Mouse (Mus musculus): ENCODE data around the gene Slc39a8. TPM values are rescaled to one million over a fixed set of nuclear protein-coding genes. Genes with fewer than 3 reads are reported as not detected.

Gene Slc39a8
- 1 to 10 TPM; 2.7 to 3.2 TPM for total RNA-seq (2021)
- long read RNA-seq, experiment 1, partial matches to known transcripts, result 0 of 6 reads
- long read RNA-seq, experiment 1, other reads (novel, unspliced or antisense), result 1 of 6 reads
- long read RNA-seq, experiment 2, partial matches to known transcripts, result 0 of 8 reads
- long read RNA-seq, experiment 2, other reads (novel, unspliced or antisense), result 0 of 8 reads

DNA sequence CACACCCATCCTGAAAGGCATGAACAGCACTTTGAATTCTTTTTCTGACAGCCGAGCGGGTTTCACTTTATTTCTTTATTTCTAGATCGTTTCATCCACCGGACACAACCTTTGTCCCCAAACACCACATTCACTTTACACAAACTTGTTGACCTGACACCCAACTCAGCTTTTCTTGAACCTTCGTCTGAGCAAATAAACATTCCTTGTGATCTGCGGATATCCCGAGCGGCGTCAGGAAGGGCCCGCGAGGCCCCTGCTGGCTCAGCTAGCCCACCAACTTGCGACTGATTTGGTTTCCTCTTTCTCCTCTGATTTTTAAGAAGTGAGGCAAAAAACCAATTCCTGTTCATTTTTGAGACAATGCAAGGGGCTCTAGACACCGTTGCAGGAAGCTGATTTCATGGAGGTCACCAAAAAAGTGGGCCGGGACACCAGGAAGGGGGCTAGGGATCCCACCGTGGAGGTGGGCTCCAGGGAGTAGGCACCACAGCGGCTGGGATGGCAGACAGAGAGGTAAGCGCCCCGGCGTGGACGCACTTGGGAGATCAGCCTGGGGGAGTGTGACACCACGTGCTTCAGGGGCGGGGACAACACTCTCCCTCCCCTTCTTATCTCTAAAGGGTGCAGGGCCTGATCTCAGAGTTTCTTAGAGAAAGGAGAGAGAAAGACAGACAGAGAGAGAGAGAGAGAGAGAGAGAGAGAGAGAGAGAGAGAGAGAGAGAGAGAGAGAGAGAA is at the start of gene Slc39a8:
Gene Slc39a8, plus strand, starts transcription at position 264 of the 738 bp plus-strand sequence.
- intact Hi-C loops (cut with DNase I), result no loop called here
- peak; percentile 36 to 50 for DNase-seq (ENCODE audit: extremely low spot score in 1 of 2, low spot score in 2 of 2)
- TF ChIP-seq CTCF (IDR thresholded peaks at IDR 0.05), result peak; percentile 35
- Histone ChIP-seq H3K27ac (peak within 1 kb of the TSS; percentile 52), H3K4me3 (peak within 1 kb of the TSS; percentile 64)

DNA sequence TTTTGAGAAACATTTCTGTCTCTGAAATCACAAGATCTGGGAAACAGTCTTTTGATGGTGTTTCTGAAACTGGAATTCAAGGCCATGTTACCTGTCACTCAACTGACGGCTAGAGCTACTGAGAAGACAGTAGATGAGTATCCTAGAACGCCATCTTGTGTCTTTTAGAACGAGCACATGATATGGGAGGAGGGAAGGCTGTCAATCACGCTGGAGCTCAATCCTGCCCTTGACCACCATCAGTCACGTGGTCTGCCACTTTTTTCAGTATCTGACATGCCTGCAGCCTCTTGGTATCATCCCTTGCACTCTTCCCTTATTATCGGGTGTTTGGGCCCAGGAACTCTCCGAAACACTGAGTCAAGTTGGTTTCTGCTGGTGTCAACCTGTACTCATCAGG is 40.0 kb upstream of the Slc39a8 start:
- intact Hi-C loops (cut with DNase I), result no loop called here
- DNase-seq (ENCODE audit: extremely low spot score in 1 of 2, low spot score in 2 of 2), result no peak
- TF ChIP-seq CTCF (IDR thresholded peaks at IDR 0.05), result no peak
- no peak overlapping the region for H3K27ac ChIP-seq
- no peak overlapping the region for H3K4me3 ChIP-seq

DNA sequence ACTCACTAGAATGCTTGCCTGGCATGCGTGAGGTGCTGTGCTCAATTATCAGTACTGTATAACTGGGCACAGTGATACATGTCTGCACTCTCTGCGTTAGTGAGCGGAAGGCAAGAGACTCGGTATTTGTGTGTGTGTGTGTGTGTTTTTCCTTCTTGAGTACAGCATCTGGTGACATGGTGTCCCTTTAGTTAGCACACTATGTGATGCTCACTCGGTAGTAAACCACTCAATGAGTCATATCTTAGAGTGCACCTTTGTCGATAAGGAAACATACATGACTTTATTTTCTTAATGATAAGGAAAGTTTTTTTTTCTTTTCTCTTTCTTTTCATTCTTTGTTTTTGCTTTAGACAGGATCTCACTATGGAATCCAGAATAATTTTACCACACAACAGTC is 29.0 kb upstream of the Slc39a8 start:
- no peak overlapping the region for H3K4me3 ChIP-seq
- DNase-seq (ENCODE audit: extremely low spot score in 1 of 2, low spot score in 2 of 2), result no peak
- no peak for TF ChIP-seq CTCF (IDR thresholded peaks at IDR 0.05)
- no peak overlapping the region for H3K27ac ChIP-seq
- intact Hi-C loops (cut with DNase I), result no loop called here

DNA sequence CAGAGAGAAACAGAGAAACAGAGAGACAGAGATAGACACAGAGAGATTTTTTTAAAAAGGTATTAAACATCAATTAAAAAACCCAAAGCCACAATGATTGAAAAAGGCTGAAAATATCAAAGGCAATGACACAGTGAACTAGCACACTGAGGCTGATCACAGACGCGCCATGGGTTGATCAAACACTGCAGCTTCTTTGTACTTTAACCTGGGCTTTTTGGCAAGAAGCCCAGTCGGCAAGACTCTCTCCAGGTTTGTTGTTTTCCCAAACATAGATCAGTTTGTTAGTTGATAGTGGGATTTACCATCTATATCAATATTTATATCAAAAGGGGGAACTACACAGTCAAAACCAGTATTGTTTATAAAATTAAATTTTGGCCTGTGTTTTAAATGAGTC is 26.8 kb upstream of the Slc39a8 start:
- no peak for TF ChIP-seq CTCF (IDR thresholded peaks at IDR 0.05)
- intact Hi-C loops (cut with DNase I), result no loop called here
- Histone ChIP-seq H3K27ac (no peak overlapping the region), H3K4me3 (no peak overlapping the region)
- no peak for DNase-seq (ENCODE audit: extremely low spot score in 1 of 2, low spot score in 2 of 2)

DNA sequence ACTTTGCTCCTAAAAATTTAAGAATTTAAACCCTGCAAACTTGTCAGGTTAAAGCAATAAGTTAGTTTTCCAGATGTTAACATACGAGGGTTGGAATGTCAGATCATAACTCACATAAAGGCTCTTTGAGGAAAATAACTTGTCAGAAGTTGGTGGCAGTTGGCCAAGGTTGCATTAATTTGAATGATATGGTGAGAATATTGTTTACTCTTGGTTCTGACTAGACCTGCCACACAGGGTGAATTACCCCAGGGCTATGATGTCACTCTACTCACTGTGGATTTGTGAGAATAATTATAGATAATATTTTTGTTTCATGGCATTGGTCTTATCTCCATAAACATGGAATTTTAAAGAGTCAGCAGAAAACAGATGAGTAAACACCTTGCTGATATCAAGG is 26.4 kb upstream of the Slc39a8 start:
- Histone ChIP-seq H3K4me3 (no peak overlapping the region), H3K27ac (no peak overlapping the region)
- no peak for TF ChIP-seq CTCF (IDR thresholded peaks at IDR 0.05)
- DNase-seq (ENCODE audit: extremely low spot score in 1 of 2, low spot score in 2 of 2), result no peak
- intact Hi-C loops (cut with DNase I), result no loop called here

DNA sequence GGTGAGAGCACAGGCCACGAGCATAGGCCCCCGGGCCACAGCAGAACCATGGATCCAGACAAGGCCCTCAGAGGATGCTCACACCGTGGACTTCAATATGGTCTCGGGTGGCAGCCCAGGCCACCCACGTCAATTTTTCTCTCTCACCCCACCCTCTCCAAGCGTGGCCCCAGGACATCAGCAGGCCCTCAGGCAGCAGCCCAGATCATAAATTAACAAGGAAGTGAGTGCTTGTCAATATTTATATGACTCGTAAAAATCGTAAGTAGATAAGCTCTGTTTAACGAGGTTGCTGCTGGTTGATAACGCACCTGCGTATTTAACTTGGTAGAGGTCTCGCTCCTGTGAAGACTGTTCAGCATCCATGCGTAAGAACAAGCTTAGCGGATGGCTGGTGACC is 10.4 kb upstream of the Slc39a8 start:
- Histone ChIP-seq H3K4me3 (no peak overlapping the region), H3K27ac (no peak overlapping the region)
- no peak for DNase-seq (ENCODE audit: extremely low spot score in 1 of 2, low spot score in 2 of 2)
- intact Hi-C loops (cut with DNase I), result no loop called here
- no peak for TF ChIP-seq CTCF (IDR thresholded peaks at IDR 0.05)

DNA sequence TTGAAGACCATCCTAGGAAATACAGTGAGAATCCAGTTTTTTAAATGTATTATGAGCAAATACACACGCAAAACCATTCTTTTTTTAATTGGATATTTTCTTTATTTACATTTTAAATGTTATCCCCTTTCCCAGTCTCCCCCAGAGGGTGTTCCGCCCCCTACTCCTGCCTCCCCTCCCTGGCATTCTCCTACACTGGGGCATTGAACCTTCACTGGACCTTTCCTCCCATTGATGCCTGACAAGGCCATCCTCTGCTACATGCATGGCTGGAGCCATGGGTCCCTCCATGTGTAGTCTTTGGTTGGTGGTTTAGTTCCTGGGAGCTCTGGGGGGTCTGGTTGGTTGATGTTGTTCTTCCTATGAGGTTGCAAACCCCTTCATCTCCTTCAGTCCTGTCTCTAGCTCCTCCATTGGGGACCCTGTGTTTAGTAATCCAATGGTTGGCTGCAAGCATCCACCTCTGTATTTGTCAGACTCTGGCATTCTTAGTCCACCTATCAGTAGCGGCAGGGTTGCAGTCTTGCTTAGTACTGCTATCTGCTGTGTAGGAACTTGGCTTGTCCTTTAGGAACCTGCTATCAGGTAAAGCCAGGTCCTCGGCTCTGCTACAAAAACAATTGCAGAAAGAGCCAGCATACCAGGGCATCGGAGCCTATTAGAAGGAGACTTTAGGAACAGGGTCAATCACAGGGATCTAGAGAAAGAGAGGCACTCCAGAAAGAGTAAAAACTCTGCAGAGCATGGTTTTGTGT is 8.9 kb upstream of the Slc39a8 start:
- Histone ChIP-seq H3K27ac (no peak overlapping the region), H3K4me3 (no peak overlapping the region)
- TF ChIP-seq CTCF (IDR thresholded peaks at IDR 0.05), result no peak
- DNase-seq (ENCODE audit: extremely low spot score in 1 of 2, low spot score in 2 of 2), result no peak
- intact Hi-C loops (cut with DNase I), result no loop called here

DNA sequence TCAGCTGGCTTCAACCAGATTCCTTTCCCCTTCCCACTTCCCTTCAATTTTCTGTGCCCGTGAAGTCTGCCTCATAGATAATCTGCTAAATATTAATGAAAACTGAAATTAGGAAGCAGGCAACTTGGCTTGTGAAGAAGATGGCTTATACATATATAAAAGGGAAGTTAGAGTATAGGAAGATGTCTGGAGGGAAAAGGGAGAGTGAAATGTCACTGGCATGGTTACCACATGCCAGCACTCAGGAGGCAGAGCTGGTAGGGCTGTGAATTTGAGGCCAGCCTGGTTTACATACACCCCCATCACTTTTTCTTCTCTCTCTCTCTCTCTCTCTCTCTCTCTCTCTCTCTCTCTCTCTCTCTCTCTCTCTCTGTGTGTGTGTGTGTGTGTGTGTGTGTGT is 8.0 kb upstream of the Slc39a8 start:
- TF ChIP-seq CTCF (IDR thresholded peaks at IDR 0.05), result no peak
- Histone ChIP-seq H3K27ac (no peak overlapping the region), H3K4me3 (no peak overlapping the region)
- DNase-seq (ENCODE audit: extremely low spot score in 1 of 2, low spot score in 2 of 2), result no peak
- intact Hi-C loops (cut with DNase I), result no loop called here

DNA sequence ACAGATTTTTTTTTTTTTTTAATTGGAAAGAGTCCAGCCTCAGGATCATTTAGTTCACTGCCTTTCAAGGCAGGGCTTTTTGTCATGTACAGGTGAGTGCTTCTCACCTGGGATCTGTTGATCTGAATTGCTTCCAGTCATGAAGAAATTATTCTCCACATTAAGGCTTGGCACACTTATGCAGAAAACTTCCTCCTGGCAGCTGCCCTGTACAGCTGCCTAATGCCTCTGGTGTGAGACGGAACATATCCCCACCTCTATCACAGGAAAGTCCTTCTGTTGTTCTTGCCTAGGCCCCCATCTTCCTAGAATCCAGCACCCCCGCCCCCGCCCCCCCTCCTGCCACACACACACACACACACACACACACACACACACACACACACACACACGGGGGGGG is 643 bp upstream of the Slc39a8 start:
- intact Hi-C loops (cut with DNase I), result no loop called here

DNA sequence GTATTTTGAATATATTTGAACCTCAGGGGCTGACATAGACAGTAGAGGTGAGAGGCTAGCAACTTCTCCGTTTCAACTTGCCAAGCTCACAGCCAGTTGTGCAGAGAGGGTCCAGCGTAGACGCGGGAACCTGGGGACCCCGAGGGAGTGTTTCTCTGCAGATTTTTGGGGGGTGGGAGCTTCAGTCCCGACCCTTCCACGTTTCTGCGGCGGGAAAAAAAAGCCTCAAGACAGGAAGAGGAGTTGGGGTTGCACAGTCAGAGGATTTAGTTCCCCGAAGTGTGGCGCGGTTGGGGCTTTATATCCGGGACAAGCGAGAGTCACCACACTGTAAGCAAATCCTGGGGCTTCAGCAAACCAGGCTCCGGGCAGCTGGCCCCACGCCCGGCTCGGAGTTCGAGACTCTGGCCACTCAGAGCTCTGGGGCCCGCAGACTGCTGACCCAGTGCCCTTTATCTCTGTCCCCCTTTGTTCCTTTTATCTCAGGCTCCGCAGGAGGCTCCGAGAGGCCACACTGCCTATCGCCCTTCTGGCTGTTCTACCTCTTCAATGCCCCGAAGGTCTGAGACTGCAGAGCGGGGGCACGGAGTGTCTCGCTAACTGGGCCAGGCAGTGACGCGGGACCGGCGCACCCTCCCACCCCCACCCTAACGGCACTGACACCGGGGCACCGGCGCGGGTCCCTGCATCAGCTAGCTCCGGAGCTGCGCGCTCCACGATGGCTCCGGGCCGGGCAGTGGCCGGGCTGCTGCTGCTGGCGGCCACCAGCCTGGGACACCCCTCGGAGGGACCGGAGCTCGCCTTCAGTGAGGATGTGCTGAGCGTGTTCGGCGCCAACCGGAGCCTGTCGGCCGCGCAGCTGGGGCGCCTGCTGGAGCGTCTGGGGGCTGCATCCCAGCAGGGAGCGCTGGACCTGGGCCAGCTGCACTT is 940 bp downstream of the Slc39a8 start:
- peak overlapping the region; percentile 38 for H3K27ac ChIP-seq
- intact Hi-C loops (cut with DNase I), result no loop called here

More for the DNA sequence above, 643 bp upstream of the Slc39a8 start:
- no peak overlapping the region for H3K4me3 ChIP-seq
- TF ChIP-seq CTCF (IDR thresholded peaks at IDR 0.05), result no peak
- no peak for DNase-seq (ENCODE audit: extremely low spot score in 1 of 2, low spot score in 2 of 2)
- no peak overlapping the region for H3K27ac ChIP-seq

DNA sequence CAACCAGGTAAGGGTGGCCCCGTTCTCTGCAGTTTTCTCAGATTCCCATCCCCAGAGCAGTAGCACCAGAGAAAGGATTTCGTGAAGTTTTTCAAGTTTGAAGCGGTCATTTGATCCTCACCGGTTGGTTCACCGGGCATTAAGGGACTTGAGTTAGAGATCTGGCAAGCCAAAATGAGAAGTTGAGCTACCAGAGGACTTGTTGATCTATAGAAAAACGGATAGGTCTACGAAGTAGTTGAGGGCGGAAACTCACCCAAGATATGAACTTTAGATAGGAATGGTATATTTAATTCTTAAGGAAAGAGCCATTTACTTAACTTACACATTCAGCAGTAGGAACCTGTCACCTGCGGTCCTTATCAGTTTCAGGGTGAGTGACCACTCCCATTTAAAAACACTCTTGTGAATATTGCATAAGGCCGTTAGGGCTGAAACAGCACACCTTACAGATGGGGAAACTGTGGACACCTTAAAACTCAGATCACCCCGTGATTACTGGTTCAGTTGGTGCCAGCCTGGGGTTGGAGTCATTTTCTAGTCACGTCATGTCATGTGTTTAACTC is 1.7 kb downstream of the Slc39a8 start:
- peak overlapping the region; percentile 38 for H3K27ac ChIP-seq
- DNase-seq (ENCODE audit: extremely low spot score in 1 of 2, low spot score in 2 of 2), result no peak
- TF ChIP-seq CTCF (IDR thresholded peaks at IDR 0.05), result no peak

More for the DNA sequence above, 940 bp downstream of the Slc39a8 start:
- peak; percentile 25 for TF ChIP-seq CTCF (IDR thresholded peaks at IDR 0.05)
- DNase-seq (ENCODE audit: extremely low spot score in 1 of 2, low spot score in 2 of 2), result peak; percentile 16 to 26
- H3K4me3 ChIP-seq, result peak overlapping the region; percentile 64

More for the DNA sequence above, 1.7 kb downstream of the Slc39a8 start:
- intact Hi-C loops (cut with DNase I), result no loop called here
- peak overlapping the region; percentile 64 for H3K4me3 ChIP-seq

Data from left cerebral cortex, adult 2 months (tissue).